Mouse (Mus musculus) midbrain, embryonic 11.5 days (tissue): ENCODE data around the gene Zfp800. TPM values are rescaled to one million over a fixed set of nuclear protein-coding genes. Genes with fewer than 3 reads are reported as not detected.

ENCODE experiments used
- ATAC-seq: fragments of 200-750 bp; cut with Nextera tagmentation; 2 replicates; pipeline ENCODE4 v1.8.0; 2017; ENCODE audit warnings: moderate TSS enrichment, moderate library complexity; ENCODE audit not compliant: low FRiP score
- DNase-seq: peaks from one replicate; pipeline ENCODE4 v3.0.0; 2015; ENCODE audit warnings: low spot score; ENCODE audit errors: missing footprints
- H3K27ac ChIP-seq: fragments of 300-500 bp; sonication (generic); 2 replicates; pipeline ENCODE4 v1.5.1; 2014; ENCODE audit warnings: low read depth, low read length
- H3K27me3 ChIP-seq: fragments of 300-500 bp; sonication (generic); 2 replicates; pipeline ENCODE4 v1.6.1; 2014; ENCODE audit warnings: mild to moderate bottlenecking, low read length, moderate library complexity, mixed read lengths; ENCODE audit not compliant: control insufficient read depth, insufficient read depth
- H3K36me3 ChIP-seq: fragments of 300-500 bp; sonication (generic); 2 replicates; pipeline ENCODE4 v1.6.1; 2014; ENCODE audit warnings: mild to moderate bottlenecking, low read length, moderate library complexity, mixed read lengths; ENCODE audit not compliant: control insufficient read depth, insufficient read depth
- H3K4me1 ChIP-seq: fragments of 300-500 bp; sonication (generic); 2 replicates; pipeline ENCODE4 v1.6.1; 2014; ENCODE audit warnings: low read length; ENCODE audit not compliant: control insufficient read depth, insufficient read depth
- H3K4me2 ChIP-seq: fragments of 300-500 bp; sonication (generic); 2 replicates; pipeline ENCODE4 v1.6.1; 2014; ENCODE audit warnings: mild to moderate bottlenecking, moderate library complexity
- H3K4me3 ChIP-seq: fragments of 300-500 bp; sonication (generic); 2 replicates; pipeline ENCODE4 v1.5.1; 2014; ENCODE audit warnings: low read depth, low read length
- H3K9ac ChIP-seq: fragments of 300-500 bp; sonication (generic); 2 replicates; pipeline ENCODE4 v1.6.1; 2014; ENCODE audit warnings: low read length
- H3K9me3 ChIP-seq: fragments of 300-500 bp; sonication (generic); 2 replicates; pipeline ENCODE4 v1.6.1; 2016; ENCODE audit warnings: low read length; ENCODE audit not compliant: control insufficient read depth
- WGBS: fragments of 180-500 bp; shearing (Covaris S2); extraction: QIAGEN DNeasy Blood & Tissue Kit; methylation state at CpG from one replicate; pipeline ENCODE4 v1.1.7; 2014; 5-methylcytosine and 5-hydroxymethylcytosine counted together
- polyA plus RNA-seq: library from polyadenylated mRNA; unstranded; fragments of >200 nt; fragmentation: Nextera tagmentation; extraction: Ambion mirVana; gene quantifications from 2 replicates; pipeline ENCODE4 v1.2.1, GENCODE M21; 2014

The Zfp800 gene
- polyA plus RNA-seq, 1 experiment from 2014 or later, result 33.0 TPM

DNA sequence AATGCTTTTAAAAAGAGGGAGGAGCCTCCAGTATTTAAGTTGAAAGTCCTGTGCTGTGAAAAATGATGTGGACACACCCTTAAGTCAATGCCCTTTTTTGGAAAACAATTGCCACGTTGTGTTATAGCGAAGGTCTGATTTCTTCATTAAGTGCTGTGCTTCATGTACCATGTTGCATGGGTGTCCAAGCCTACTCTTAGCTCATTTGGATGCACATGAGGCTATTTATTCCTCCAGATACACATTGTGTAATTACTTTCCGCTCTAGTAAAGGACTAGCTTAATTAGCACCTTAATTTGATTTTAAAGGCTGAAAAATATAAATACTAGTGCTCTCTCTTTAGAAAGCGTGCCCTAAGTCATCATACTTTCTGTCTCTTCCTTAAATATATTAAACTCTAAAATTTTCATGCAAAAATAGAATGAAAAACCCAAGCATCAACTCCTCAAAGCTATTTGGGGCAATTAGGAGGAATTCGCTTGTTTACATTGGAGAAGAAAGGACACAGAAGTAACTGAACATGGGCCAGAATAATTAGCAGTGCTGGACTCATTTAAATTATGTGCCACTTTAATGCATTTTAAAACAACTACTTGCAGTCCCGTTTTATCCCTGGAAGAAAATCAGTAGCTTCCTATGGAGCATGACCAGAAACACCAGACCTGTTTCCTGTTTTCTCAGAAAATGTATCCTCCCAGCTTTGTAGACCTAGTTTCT lies 27.7 kb downstream of the Zfp800 start:
- Histone ChIP-seq H3K27me3 (no peaks in the 10 kb centered on the region), H3K4me2 (no peak overlapping the region), H3K36me3 (no peaks in the 10 kb centered on the region), H3K4me3 (no peak overlapping the region), H3K27ac (no peak overlapping the region), H3K9ac (no peak overlapping the region), H3K4me1 (no peaks in the 10 kb centered on the region), H3K9me3 (no peaks in the 10 kb centered on the region)
- 87% methylated on average over 6 of the region's 6 CpGs for WGBS
- ATAC-seq (no peak), DNase-seq (peak; percentile 67)

DNA sequence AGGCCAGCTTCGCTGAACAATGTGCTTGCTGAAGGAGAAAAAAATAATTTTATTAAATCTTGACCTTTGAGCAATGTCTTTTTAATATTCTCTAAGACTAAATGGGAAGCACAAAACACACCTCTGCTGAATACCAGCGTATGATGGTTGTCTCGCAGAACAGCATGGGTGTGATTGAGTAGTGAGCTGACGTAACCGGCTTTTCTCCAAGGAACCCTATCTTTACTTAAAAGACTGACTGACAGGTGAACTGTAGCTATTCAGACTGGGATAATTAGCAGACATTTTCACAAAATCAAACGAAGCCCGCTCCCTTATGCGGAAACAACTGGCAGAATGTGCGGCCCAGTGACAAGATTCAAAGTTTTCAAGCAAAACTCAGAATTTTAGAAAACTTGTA lies 30.2 kb downstream of the Zfp800 start:
- Histone ChIP-seq H3K36me3 (no peaks in the 10 kb centered on the region), H3K9ac (no peak overlapping the region), H3K4me2 (no peak overlapping the region), H3K27ac (no peak overlapping the region), H3K9me3 (no peaks in the 10 kb centered on the region), H3K4me3 (no peak overlapping the region), H3K4me1 (no peaks in the 10 kb centered on the region), H3K27me3 (no peaks in the 10 kb centered on the region)
- WGBS, result 94% methylated on average over 9 of the region's 9 CpGs
- DNase-seq (no peak), ATAC-seq (no peak)

DNA sequence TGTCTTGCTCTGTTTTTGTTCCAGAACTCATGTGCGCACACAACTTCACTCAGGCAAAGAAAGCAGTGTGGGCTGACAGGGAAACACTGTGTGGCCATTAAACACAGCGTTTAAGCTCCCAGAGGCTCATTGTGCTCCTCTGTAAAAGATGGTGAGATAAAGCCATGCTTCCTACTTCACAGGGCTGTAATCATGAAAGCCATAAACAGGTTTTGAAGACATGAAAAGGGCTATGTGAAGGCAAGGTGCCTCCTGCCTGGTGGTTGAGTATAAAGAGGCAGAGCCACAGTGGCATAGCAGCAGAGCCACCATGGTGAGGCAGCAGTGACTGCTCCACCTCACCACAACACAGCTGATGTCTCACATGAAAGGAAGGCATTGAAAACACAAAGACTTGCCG lies 46.7 kb downstream of the Zfp800 start:
- Histone ChIP-seq H3K4me1 (no peaks in the 10 kb centered on the region), H3K9me3 (no peaks in the 10 kb centered on the region), H3K27ac (no peak overlapping the region), H3K27me3 (no peaks in the 10 kb centered on the region), H3K9ac (no peak overlapping the region), H3K4me3 (no peak overlapping the region), H3K36me3 (no peaks in the 10 kb centered on the region), H3K4me2 (no peak overlapping the region)
- 80% methylated on average over 3 of the region's 3 CpGs for WGBS
- DNase-seq (peak; percentile 45), ATAC-seq (no peak)

DNA sequence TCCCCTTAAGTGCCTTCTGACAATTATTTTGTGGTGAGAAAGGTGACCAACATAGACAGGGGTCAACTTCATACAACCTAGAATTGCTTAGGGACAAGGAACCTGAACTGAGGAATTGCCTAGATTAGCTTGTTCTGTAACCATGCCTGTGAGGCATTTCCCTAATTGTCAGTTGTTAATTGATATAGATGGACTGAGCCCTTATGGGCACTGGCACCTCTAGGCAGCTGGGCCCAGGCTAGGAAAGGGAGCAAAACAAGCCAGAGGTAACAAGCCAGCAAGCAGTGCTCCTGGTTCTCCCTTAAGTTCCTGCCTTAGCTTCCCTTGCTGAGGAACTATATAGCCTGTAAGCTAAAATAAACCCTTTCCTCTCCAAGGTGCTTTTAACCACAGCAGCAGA lies 52.1 kb downstream of the Zfp800 start:
- DNase-seq, result peak; percentile 67
- Histone ChIP-seq H3K9ac (no peak overlapping the region), H3K4me1 (no peaks in the 10 kb centered on the region), H3K9me3 (no peaks in the 10 kb centered on the region), H3K4me2 (no peak overlapping the region), H3K4me3 (no peak overlapping the region), H3K27ac (no peak overlapping the region), H3K36me3 (no peaks in the 10 kb centered on the region), H3K27me3 (no peaks in the 10 kb centered on the region)
- no peak for ATAC-seq

DNA sequence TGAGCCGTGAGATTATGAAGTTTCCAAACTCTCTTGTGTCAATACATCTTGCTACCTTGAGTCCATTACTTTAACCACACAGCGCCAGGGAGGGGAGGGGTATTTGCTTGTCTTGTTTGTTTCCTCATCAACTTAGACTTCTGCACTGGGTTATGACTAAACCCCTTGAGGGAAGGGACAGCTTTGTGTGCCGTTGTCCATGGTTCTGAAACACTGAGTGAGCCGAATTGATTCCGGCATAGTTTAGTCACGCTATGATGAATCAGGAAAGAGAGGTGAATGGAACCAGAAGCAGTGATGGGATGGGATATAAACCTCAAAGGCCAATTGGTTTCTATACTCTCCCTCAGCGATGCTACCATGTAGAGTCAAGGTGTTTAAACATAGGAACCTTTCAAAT lies 52.6 kb downstream of the Zfp800 start:
- no peaks in the 10 kb centered on the region for H3K9me3 ChIP-seq
- 0 out of 2 replicates have a peak, but pooled peaks have one; percentile 30 for ATAC-seq
- H3K27me3 ChIP-seq, result no peaks in the 10 kb centered on the region
- H3K4me3 ChIP-seq, result no peak overlapping the region
- peak; percentile 85 for DNase-seq
- H3K9ac ChIP-seq, result no peak overlapping the region
- WGBS, result 52% methylated on average over 7 of the region's 7 CpGs
- H3K4me1 ChIP-seq, result no peaks in the 10 kb centered on the region
- H3K36me3 ChIP-seq, result no peaks in the 10 kb centered on the region
- no peak overlapping the region for H3K4me2 ChIP-seq
- no peak overlapping the region for H3K27ac ChIP-seq

DNA sequence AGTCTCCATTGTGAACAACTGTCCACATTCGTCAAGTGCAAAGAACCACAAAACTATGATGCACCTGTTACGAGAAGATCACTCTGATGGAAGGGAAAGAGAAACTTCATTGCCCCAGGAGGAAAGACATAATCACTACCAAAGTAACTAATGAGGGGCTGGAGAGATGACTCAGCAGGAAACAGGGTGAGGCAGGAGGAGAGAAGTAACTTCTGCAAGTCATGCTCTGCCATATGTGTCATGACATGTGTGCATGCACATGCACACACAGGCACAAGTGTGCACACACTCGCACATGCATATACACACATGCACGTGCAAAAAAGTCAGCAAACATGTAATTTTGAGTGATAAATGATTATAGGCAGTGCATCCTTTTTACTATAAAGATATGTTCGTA lies 54.9 kb downstream of the Zfp800 start:
- 87% methylated on average over 5 of the region's 5 CpGs for WGBS
- no peaks in the 10 kb centered on the region for H3K9me3 ChIP-seq
- no peaks in the 10 kb centered on the region for H3K36me3 ChIP-seq
- no peak overlapping the region for H3K9ac ChIP-seq
- H3K4me2 ChIP-seq, result no peak overlapping the region
- DNase-seq, result peak; percentile 21
- H3K27me3 ChIP-seq, result no peaks in the 10 kb centered on the region
- no peak for ATAC-seq
- no peak overlapping the region for H3K4me3 ChIP-seq
- H3K27ac ChIP-seq, result no peak overlapping the region
- no peaks in the 10 kb centered on the region for H3K4me1 ChIP-seq

DNA sequence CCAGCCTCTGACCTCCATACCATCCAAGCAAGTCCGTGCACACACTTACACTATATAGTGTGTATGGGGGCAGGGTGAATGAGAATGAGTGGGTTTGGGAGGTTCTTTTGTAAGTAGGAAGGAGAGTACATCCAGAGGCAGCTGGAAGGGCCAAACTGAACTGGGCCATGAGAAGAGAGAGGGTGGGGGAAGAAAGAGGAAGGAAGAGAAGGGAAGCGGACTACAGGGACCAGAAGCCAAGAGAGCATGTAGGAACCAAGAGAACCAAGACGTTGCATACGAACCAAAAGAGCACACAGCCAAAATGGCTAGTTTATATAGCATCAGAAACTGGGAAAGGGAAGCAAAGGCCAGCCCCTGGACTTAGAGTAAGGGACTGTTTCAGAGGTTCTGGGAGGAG lies 56.6 kb downstream of the Zfp800 start:
- H3K27ac ChIP-seq, result no peak overlapping the region
- no peaks in the 10 kb centered on the region for H3K4me1 ChIP-seq
- H3K4me2 ChIP-seq, result no peak overlapping the region
- no peaks in the 10 kb centered on the region for H3K36me3 ChIP-seq
- no peaks in the 10 kb centered on the region for H3K27me3 ChIP-seq
- peak; percentile 31 for DNase-seq
- 93% methylated on average over 4 of the region's 4 CpGs for WGBS
- H3K9ac ChIP-seq, result no peak overlapping the region
- H3K9me3 ChIP-seq, result no peaks in the 10 kb centered on the region
- no peak for ATAC-seq
- no peak overlapping the region for H3K4me3 ChIP-seq

DNA sequence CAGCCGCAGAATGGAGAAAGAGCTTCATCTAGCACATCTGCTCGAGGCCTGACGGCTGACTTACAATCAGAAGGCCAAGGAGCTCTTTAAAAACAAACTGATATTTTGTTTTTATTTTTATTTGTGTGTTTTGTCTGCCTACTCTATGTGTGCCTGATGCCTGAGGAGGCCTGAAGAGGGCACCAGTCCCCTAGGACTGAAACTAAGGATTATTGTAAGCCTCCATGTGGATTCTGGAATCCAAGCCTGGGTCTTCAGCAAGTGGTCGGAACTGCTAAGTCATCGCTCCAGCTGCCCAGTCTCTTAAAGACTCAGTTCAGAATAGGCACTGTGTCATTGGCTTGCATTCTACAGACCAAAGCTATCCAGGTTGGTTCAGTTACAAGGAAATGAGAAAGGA lies 58.4 kb downstream of the Zfp800 start:
- Histone ChIP-seq H3K27me3 (no peaks in the 10 kb centered on the region), H3K4me3 (no peak overlapping the region), H3K4me2 (no peak overlapping the region), H3K4me1 (no peaks in the 10 kb centered on the region), H3K9ac (no peak overlapping the region), H3K36me3 (no peaks in the 10 kb centered on the region), H3K9me3 (no peaks in the 10 kb centered on the region), H3K27ac (no peak overlapping the region)
- 84% methylated on average over 5 of the region's 5 CpGs for WGBS
- no peak for ATAC-seq
- peak; percentile 45 for DNase-seq

DNA sequence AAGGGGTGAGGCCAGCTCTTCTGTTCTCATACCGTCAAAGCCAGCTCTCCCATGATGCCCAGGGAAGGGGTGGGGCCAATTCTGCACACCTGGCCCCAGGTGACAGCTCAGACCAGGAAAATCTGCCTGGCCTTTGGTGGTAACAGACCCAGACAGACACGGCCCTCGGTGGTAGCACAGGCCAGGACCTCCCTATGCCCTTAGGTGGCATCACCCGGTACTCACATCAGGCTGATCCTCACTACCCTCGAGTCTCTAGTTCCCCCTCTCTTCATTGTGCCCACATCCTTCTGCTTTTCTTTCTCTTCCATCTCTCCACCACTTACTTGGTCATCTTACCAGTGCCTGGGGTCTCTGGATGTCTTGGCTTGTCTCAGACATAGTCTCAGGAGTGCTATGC lies 64.1 kb downstream of the Zfp800 start:
- Histone ChIP-seq H3K27ac (no peak overlapping the region), H3K27me3 (no peaks in the 10 kb centered on the region), H3K4me1 (peaks cover 6% of the 10 kb centered on the region; the same call in 1 of the 2 replicates), H3K9ac (no peak overlapping the region), H3K4me3 (no peak overlapping the region), H3K9me3 (no peaks in the 10 kb centered on the region), H3K4me2 (no peak overlapping the region), H3K36me3 (no peaks in the 10 kb centered on the region)
- DNase-seq, result no peak
- no peak for ATAC-seq
- WGBS, result 91% methylated on average over 5 of the region's 5 CpGs
